Mouse (Mus musculus) forebrain, embryonic 13.5 days (tissue): ENCODE measurements around the gene Krtap10-4. TPM values are rescaled to one million over a fixed set of nuclear protein-coding genes. Genes with fewer than 3 reads are reported as not detected.
"Not testable (repeated sequence)": the region's sequence is repeated elsewhere in the genome, so short reads cannot be mapped to it uniquely, and the experiment has no call there.

ENCODE experiments used
- ATAC-seq: fragments of 200-750 bp; cut with Nextera tagmentation; 2 replicates; pipeline ENCODE4 v1.8.0; 2017
- H3K27ac ChIP-seq: fragments of 300-500 bp; sonication (generic); 2 replicates; pipeline ENCODE4 v1.5.1; 2015; ENCODE audit warnings: inconsistent platforms, mild to moderate bottlenecking, moderate library complexity
- H3K27me3 ChIP-seq: fragments of 300-500 bp; sonication (generic); 2 replicates; pipeline ENCODE4 v1.6.1; 2015; ENCODE audit warnings: mild to moderate bottlenecking, inconsistent platforms
- H3K36me3 ChIP-seq: fragments of 300-500 bp; sonication (generic); 2 replicates; pipeline ENCODE4 v1.6.1; 2015; ENCODE audit warnings: mild to moderate bottlenecking, inconsistent platforms; ENCODE audit not compliant: poor library complexity, severe bottlenecking
- H3K4me1 ChIP-seq: fragments of 300-500 bp; sonication (generic); 2 replicates; pipeline ENCODE4 v1.6.1; 2015; ENCODE audit warnings: inconsistent platforms
- H3K4me2 ChIP-seq: fragments of 300-500 bp; sonication (generic); 2 replicates; pipeline ENCODE4 v1.6.1; 2015; ENCODE audit warnings: inconsistent platforms, mild to moderate bottlenecking, moderate library complexity
- H3K4me3 ChIP-seq: fragments of 300-500 bp; sonication (generic); 2 replicates; pipeline ENCODE4 v1.5.1; 2015; ENCODE audit warnings: mild to moderate bottlenecking, inconsistent platforms
- H3K9ac ChIP-seq: fragments of 300-500 bp; sonication (generic); 2 replicates; pipeline ENCODE4 v1.6.1; 2015; ENCODE audit warnings: mild to moderate bottlenecking, inconsistent platforms
- H3K9me3 ChIP-seq: fragments of 300-500 bp; sonication (generic); replicated peaks from 2 replicates; pipeline ENCODE4 v1.6.1; 2016; ENCODE audit warnings: inconsistent platforms
- WGBS: fragments of 180-500 bp; shearing (Covaris S2); methylation state at CpG from one replicate; pipeline ENCODE4 v1.1.7; 2015; 5-methylcytosine and 5-hydroxymethylcytosine counted together
- polyA plus RNA-seq: library from polyadenylated mRNA; unstranded; fragments of >200 nt; fragmentation: Nextera tagmentation; extraction: Ambion mirVana; gene quantifications from 2 replicates; pipeline ENCODE4 v1.2.1, GENCODE M21; 2015

Krtap10-4 gene
- polyA plus RNA-seq, 1 experiment from 2014 or later, result not detected

DNA sequence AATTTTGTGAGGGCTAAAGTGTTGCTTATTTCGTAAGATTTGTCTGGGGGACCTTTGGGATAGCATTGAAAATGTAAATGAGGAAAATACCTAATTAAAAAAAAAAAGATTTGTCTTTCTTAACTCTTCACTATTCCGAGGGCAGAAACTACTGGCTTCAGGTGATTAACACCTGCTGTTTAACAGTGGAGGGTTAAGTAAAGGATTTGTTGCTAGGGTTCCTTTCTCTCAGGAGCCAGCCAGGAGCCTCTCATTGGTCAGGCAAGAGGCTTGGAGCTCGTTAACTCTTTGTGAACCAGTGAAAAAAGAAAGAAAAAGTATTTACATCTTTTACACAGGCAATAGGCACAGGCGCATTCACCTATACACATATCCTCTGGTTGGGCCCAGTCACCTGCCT lies 7.7 kb downstream of the Krtap10-4 start:
- Histone ChIP-seq H3K9ac (no peak overlapping the region), H3K36me3 (no peaks in the 10 kb centered on the region), H3K4me1 (no peaks in the 10 kb centered on the region), H3K27me3 (no peaks in the 10 kb centered on the region), H3K27ac (no peak overlapping the region), H3K4me3 (no peak overlapping the region), H3K4me2 (no peak overlapping the region), H3K9me3 (no peaks in the 10 kb centered on the region)
- no peak for ATAC-seq
- WGBS, result 21% methylated on average over 4 of the region's 4 CpGs

DNA sequence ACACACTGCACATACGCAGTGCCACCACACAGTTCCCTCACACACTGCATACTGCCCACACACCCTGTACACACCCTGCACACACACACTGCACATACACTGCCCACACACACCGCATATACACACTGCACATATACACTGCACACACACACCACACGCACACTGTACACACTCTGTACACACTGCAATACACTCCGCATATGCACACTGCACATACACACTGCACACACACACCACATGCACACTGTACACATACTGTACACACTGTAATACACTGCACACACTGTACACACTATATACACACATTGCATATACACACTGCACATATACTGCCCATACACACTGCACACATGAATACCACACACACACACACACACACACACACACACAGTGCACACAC lies 8.4 kb downstream of the Krtap10-4 start:
- Histone ChIP-seq H3K27me3 (no peaks in the 10 kb centered on the region), H3K9ac (no peak overlapping the region), H3K36me3 (no peaks in the 10 kb centered on the region), H3K9me3 (no peaks in the 10 kb centered on the region), H3K4me1 (no peaks in the 10 kb centered on the region), H3K27ac (no peak overlapping the region), H3K4me2 (no peak overlapping the region), H3K4me3 (no peak overlapping the region)
- ATAC-seq, result no peak
- 96% methylated on average over 4 of the region's 4 CpGs for WGBS

DNA sequence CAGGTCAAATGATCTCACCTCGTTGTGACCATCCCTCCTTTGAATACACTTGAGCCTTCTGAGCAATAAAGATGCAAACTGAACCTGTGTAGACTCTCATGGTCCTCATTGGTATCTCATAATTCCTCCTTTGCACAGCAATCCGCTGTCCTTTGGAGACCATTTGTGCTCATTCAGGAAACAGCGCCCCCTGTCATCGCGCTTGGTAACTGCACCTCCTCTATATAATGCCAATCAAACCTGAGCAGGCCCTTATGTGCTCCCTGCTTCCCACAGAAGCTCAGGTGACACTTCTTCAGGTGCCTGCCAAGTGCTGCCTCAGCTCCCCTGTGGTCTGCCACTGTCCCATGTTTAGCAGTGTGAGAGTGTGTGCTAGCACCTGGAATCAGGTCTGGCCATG lies 11.4 kb downstream of the Krtap10-4 start:
- H3K9ac ChIP-seq, result no peak overlapping the region
- ATAC-seq, result no peak
- no peaks in the 10 kb centered on the region for H3K27me3 ChIP-seq
- no peak overlapping the region for H3K4me3 ChIP-seq
- H3K9me3 ChIP-seq, result no peaks in the 10 kb centered on the region
- 30% methylated on average over 5 of the region's 5 CpGs for WGBS
- no peak overlapping the region for H3K27ac ChIP-seq
- H3K36me3 ChIP-seq, result no peaks in the 10 kb centered on the region
- no peaks in the 10 kb centered on the region for H3K4me1 ChIP-seq
- no peak overlapping the region for H3K4me2 ChIP-seq

DNA sequence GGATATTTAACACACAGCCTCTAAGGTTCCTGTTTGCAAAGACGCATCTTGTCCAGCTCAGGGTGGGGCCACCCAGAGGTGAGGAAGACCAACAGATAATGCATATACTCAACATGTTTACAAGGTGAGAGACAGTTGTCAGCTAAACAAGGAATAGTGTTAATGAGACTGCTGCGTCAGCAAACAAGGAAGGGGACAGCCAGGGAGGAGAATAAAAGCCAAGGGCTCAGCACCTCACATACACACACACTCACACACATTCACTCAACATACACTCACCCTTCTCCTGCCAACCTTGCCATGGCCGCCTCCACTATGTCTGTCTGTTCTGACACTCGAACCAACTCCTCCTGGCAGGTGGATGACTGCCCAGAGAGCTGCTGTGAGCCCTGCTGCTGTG lies 12.5 kb downstream of the Krtap10-4 start, which contains the start of gene Gm2696:
Gene Gm2696, plus strand, starts transcription at position 301 of the 400 bp plus-strand sequence.
- no peak within 1 kb of the TSS for H3K4me2 ChIP-seq
- H3K4me1 ChIP-seq, result no peaks in the 10 kb centered on the region
- 49% methylated on average over 4 of the region's 4 CpGs for WGBS
- no peaks in the 10 kb centered on the region for H3K36me3 ChIP-seq
- no peak for ATAC-seq
- H3K9ac ChIP-seq, result no peak within 1 kb of the TSS
- H3K9me3 ChIP-seq, result peaks cover 3% of the 10 kb centered on the region; the same call in 1 of the 2 replicates
- H3K4me3 ChIP-seq, result no peak within 1 kb of the TSS
- no peak within 1 kb of the TSS for H3K27ac ChIP-seq
- H3K27me3 ChIP-seq, result no peaks in the 10 kb centered on the region

DNA sequence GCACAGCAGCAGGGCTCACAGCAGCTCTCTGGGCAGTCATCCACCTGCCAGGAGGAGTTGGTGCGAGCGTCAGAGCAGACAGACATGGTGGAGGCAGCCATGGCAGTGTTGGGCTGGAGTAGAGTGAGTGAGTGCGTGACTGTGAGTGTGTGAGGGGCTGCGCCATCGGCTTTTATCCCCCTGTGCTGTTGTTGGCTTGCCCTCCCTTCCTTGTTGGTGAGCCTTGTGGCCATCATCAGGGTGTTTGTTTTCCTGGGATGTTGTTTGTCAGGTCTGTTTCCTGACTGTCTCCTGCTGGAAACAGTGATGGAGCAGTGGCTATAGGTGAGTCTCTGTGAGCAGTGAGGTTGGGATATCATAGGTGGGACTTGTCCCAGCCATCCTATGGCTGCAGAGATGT lies 15.2 kb downstream of the Krtap10-4 start, which contains the start of gene Gm9507:
Gene Gm9507, minus strand, starts transcription at position 101 of the 400 bp plus-strand sequence.
- Histone ChIP-seq H3K27ac (no peak within 1 kb of the TSS), H3K4me1 (no peaks in the 10 kb centered on the region), H3K4me3 (no peak within 1 kb of the TSS), H3K4me2 (no peak within 1 kb of the TSS), H3K27me3 (no peaks in the 10 kb centered on the region), H3K9ac (no peak within 1 kb of the TSS), H3K36me3 (no peaks in the 10 kb centered on the region), H3K9me3 (peaks cover 3% of the 10 kb centered on the region; the same call in 1 of the 2 replicates)
- ATAC-seq, result no peak
- 67% methylated on average over 5 of the region's 5 CpGs for WGBS

DNA sequence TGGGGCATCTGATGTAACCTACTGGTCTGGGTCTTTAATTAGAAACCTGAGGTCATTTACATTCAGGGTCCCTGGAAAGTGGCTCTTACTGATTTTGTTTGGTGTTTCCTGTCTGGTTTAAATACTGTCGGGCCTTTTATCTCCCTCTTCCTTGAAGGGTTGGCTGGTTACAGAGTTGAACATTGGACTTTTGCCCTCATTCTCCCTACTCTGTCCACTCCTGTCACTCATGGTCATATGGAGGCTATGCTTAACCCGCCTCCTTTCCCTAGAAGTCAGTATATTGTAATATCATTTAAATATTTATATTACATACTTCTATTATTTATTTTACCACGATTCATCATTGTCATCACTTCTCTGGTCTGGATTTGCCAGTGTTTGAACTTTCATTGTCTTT lies 22.8 kb downstream of the Krtap10-4 start:
- no peak for ATAC-seq
- no peak overlapping the region for H3K4me3 ChIP-seq
- no peak overlapping the region for H3K9ac ChIP-seq
- no peak overlapping the region for H3K4me2 ChIP-seq
- no peaks in the 10 kb centered on the region for H3K27me3 ChIP-seq
- no peak overlapping the region for H3K27ac ChIP-seq
- H3K4me1 ChIP-seq, result 0 out of 2 replicates have a peak, but pooled peaks cover under 1% of the 10 kb centered on the region
- no peaks in the 10 kb centered on the region for H3K36me3 ChIP-seq
- no peaks in the 10 kb centered on the region for H3K9me3 ChIP-seq
- WGBS, result 84% methylated on average over 3 of the region's 3 CpGs

DNA sequence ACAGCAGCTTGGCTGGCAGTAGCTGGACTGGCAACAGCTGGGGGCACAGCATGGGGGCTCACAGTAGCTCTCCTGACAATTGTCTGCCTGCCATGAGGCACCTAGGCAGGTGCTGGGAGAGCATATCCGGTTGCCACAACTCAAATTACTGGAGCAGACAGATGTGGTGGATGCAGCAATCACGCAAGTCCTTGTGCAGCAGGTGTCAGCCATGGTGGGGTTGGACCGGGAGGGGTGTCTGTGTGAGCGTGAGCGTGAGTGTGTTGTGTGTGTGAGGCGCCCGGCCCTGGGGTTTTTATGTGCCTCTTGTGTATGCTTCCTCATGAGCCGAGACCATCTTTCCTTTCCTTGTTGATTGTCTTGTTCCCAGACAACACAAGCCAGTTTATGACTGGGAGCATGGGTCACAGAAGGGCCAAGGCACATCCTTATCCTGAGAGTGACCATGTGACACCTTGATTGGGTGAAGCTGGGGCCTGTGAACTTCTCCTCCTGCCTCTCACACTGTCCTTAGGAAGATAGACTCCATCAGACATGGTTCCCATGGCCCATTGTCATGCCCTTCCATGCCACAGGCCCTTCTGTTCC lies 27.9 kb downstream of the Krtap10-4 start, which contains the start of gene Gm19668:
Gene Gm19668, minus strand, starts transcription at position 213 of the 588 bp plus-strand sequence.
- Histone ChIP-seq H3K4me3 (no peak within 1 kb of the TSS), H3K9ac (no peak within 1 kb of the TSS), H3K4me1 (peaks cover 13% of the 10 kb centered on the region), H3K36me3 (no peaks in the 10 kb centered on the region), H3K4me2 (no peak within 1 kb of the TSS), H3K9me3 (no peaks in the 10 kb centered on the region), H3K27me3 (no peaks in the 10 kb centered on the region), H3K27ac (peak within 1 kb of the TSS; percentile 69)
- ATAC-seq, result no peak
- WGBS, result 66% methylated on average over 8 of the region's 8 CpGs

DNA sequence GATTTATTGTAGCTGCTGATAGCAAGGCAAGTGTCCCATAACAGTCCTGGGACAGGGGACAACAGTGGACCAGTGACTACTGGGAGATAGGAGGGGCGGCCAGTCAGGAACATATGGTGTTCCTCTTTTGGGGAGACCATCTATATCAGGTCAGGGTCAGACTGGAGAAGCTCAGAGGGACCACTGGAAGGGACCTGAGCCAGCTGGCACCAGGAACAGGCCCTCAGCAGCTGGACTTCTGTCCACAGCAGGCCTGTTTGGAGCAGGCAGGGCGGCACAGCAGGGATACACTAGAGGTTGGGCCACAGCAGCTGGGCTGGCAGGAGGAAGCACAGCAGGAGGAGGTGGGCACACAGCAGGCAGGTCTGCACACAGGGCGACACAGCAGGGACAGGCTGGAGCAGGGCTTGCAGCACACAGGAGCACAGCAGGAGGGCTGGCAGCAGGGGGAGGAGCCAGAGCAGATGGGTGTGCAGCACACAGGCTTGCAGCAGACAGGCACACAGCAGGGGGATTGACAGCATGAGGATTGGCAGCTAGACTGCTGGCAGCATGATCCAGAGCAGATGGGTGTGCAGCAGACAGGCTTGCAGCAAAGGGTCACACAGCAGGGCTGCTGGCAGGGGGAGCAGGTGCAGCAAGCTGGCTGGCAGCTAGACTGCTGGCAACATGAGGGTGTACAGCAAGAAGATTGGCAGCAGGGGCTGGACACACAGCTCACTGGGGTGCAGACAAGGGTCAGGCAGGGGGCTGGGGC lies 28.6 kb downstream of the Krtap10-4 start:
- H3K4me2 ChIP-seq, ATAC-seq, H3K36me3 ChIP-seq, H3K4me3 ChIP-seq, H3K9me3 ChIP-seq, H3K9ac ChIP-seq, H3K27me3 ChIP-seq: not testable (repeated sequence)
- WGBS, result 38% methylated on average over 3 of the region's 3 CpGs
- peak overlapping the region; percentile 69 for H3K27ac ChIP-seq
- H3K4me1 ChIP-seq, result peaks cover 13% of the 10 kb centered on the region

DNA sequence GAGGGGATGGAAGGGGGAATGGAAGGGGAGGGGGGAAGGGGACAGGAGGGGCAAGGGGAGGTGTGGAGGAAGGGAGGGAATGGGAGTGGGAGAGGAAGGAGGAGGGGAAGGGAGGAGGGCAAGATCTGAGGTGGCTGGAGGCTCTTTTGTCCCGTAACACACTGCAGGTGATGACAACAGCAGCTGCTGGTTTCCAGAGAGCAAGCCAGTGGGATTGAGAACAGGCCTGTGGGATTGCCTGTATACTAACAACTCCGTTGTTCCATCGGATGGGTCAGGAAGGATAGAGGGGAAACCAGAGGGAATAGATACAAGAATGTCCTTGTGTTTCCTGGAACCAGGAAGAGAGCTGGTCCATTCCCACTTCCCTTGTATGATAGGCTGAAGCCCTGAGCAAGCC lies 29.2 kb downstream of the Krtap10-4 start:
- no peaks in the 10 kb centered on the region for H3K36me3 ChIP-seq
- no peak overlapping the region for H3K4me2 ChIP-seq
- peaks cover 13% of the 10 kb centered on the region for H3K4me1 ChIP-seq
- whole genome bisulfite sequencing, result 15% methylated on average over 3 of the region's 3 CpGs
- H3K9me3 ChIP-seq, result no peaks in the 10 kb centered on the region
- no peak overlapping the region for H3K4me3 ChIP-seq
- H3K9ac ChIP-seq, result no peak overlapping the region
- peak overlapping the region; percentile 69 for H3K27ac ChIP-seq
- H3K27me3 ChIP-seq, result no peaks in the 10 kb centered on the region
- no peak for ATAC-seq

DNA sequence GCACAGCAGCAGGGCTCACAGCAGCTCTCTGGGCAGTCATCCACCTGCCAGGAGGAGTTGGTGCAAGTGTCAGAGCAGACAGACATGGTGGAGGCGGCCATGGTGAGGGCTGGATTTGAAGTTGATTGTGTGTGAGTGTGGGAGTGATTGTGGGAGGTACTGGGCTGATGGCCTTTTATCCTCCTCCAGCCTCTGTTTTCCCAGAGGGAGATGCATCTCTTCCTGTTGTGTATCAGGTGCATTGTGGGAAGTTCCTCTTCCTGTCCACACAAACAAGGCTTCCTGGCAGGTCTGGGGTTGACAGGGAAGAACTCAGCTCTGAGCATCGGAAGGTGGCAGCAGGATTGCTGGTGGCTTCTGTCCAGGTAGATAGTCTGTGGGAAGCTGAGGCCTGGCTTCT lies 31.9 kb downstream of the Krtap10-4 start, which contains the start of gene Gm9639:
Gene Gm9639, minus strand, starts transcription at position 101 of the 400 bp plus-strand sequence.
- H3K27ac ChIP-seq, result no peak within 1 kb of the TSS; the same call in 1 of the 2 replicates

DNA sequence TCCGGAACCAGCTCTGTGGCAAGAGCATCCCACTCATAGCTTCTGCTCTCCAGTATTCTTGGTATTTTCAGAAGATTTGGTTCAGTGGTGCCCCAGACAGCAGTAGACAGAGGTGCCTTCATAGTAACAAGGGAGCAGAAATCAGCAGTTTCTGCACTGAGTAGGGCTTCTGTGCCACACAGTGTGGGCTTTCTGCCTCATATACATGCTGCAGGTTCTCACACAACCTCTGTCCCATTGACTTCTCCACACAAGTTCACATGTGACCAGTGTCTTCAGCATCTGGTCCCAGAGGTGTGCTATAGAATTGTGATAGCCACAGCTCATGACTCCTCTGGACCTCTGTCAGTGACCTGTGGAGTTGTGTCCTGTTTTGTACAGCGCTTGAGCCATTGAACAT lies 38.3 kb downstream of the Krtap10-4 start:
- 92% methylated on average over 2 of the region's 2 CpGs for WGBS
- Histone ChIP-seq H3K4me1 (no peaks in the 10 kb centered on the region), H3K27ac (no peak overlapping the region), H3K27me3 (no peaks in the 10 kb centered on the region), H3K36me3 (no peaks in the 10 kb centered on the region), H3K4me3 (no peak overlapping the region), H3K9ac (no peak overlapping the region), H3K4me2 (no peak overlapping the region), H3K9me3 (no peaks in the 10 kb centered on the region)
- ATAC-seq, result no peak

More for the DNA sequence above, 31.9 kb downstream of the Krtap10-4 start, which contains the start of gene Gm9639:
- H3K4me2 ChIP-seq, result no peak within 1 kb of the TSS
- H3K9me3 ChIP-seq, result no peaks in the 10 kb centered on the region
- H3K4me3 ChIP-seq, result no peak within 1 kb of the TSS
- peaks cover 13% of the 10 kb centered on the region for H3K4me1 ChIP-seq
- H3K36me3 ChIP-seq, result no peaks in the 10 kb centered on the region
- 50% methylated on average over 2 of the region's 2 CpGs for whole genome bisulfite sequencing
- H3K27me3 ChIP-seq, result no peaks in the 10 kb centered on the region
- no peak for ATAC-seq
- H3K9ac ChIP-seq, result no peak within 1 kb of the TSS

DNA sequence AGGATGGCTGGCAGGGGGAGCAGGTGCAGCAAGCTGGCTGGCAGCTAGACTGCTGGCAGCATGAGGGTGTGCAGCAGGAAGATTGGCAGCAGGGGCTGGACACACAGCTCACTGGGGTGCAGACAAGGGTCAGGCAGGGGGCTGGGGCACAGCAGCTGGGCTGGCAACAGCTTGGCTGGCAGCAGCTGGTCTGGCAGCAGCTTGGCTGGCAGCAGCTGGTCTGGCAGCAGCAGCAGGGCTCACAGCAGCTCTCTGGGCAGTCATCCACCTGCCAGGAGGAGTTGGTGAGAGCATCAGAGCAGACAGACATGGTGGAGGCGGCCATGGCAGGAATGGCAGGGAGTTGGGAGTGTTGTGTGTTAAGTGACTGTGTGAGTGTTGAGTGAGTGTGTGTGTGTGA lies 39.0 kb downstream of the Krtap10-4 start, which contains the start of gene Gm7137:
Gene Gm7137, minus strand, starts transcription at position 325 of the 400 bp plus-strand sequence.
- no CpG with 5 or more reads among the region's 1 CpGs for WGBS
- not testable (repeated sequence) for H3K36me3 ChIP-seq, H3K4me1 ChIP-seq, H3K27me3 ChIP-seq, H3K9ac ChIP-seq, H3K4me2 ChIP-seq, H3K27ac ChIP-seq, H3K4me3 ChIP-seq, ATAC-seq, H3K9me3 ChIP-seq
